Mouse (Mus musculus): Measurements from ENCODE around the gene Gm17657. TPM values are rescaled to one million over a fixed set of nuclear protein-coding genes. Genes with fewer than 3 reads are reported as not detected.

Gm17657 gene
- polyA plus RNA-seq, 1 experiment from 2014 or later: not detected

- ATAC-seq (ENCODE audit: insufficient read depth, low FRiP score, low TSS enrichment) (no peak), DNase-seq (ENCODE audit: low spot score) (no peak)
- Histone ChIP-seq H3K4me3 (ENCODE audit: low read depth, low read length) (no peak overlapping the region), H3K9ac (ENCODE audit: low read length) (no peak overlapping the region), H3K9me3 (ENCODE audit: control insufficient read depth, low read length) (no peaks in the 10 kb centered on the region), H3K4me1 (ENCODE audit: control insufficient read depth, insufficient read depth, low read length) (no peaks in the 10 kb centered on the region; the same call in 1 of the 2 replicates), H3K27ac (ENCODE audit: low read depth, low read length) (no peak overlapping the region), H3K4me2 (ENCODE audit: low read depth) (no peak overlapping the region), H3K36me3 (ENCODE audit: control insufficient read depth, insufficient read depth, low read length) (no peaks in the 10 kb centered on the region; the same call in 1 of the 2 replicates), H3K27me3 (ENCODE audit: control insufficient read depth, insufficient read depth, low read length) (no peaks in the 10 kb centered on the region)
- WGBS: 83% methylated on average over 5 of the region's 5 CpGs
Observed at GRCm38 (mm10) chr17:29584306-29584705, 34.9 kb upstream of the Gm17657 start.

- Histone ChIP-seq H3K4me3 (ENCODE audit: low read depth, low read length) (no peak overlapping the region), H3K9ac (ENCODE audit: low read length) (no peak overlapping the region), H3K27ac (ENCODE audit: low read depth, low read length) (no peak overlapping the region), H3K4me1 (ENCODE audit: control insufficient read depth, insufficient read depth, low read length) (no peaks in the 10 kb centered on the region), H3K4me2 (ENCODE audit: low read depth) (no peak overlapping the region), H3K27me3 (ENCODE audit: control insufficient read depth, insufficient read depth, low read length) (no peaks in the 10 kb centered on the region), H3K36me3 (ENCODE audit: control insufficient read depth, insufficient read depth, low read length) (no peaks in the 10 kb centered on the region; the same call in 1 of the 2 replicates), H3K9me3 (ENCODE audit: control insufficient read depth, low read length) (no peaks in the 10 kb centered on the region)
- WGBS: 89% methylated on average over 5 of the region's 5 CpGs
- no peak for DNase-seq (ENCODE audit: low spot score)
- no peak for ATAC-seq (ENCODE audit: insufficient read depth, low FRiP score, low TSS enrichment)
Observed at GRCm38 (mm10) chr17:29583569-29583968, 34.1 kb upstream of the Gm17657 start.

- no peaks in the 10 kb centered on the region for H3K4me1 ChIP-seq (ENCODE audit: control insufficient read depth, insufficient read depth, low read length)
- DNase-seq (ENCODE audit: low spot score) (no peak), ATAC-seq (ENCODE audit: insufficient read depth, low FRiP score, low TSS enrichment) (no peak)
- no peaks in the 10 kb centered on the region for H3K27me3 ChIP-seq (ENCODE audit: control insufficient read depth, insufficient read depth, low read length)
- H3K36me3 ChIP-seq (ENCODE audit: control insufficient read depth, insufficient read depth, low read length): peaks cover 6% of the 10 kb centered on the region
- H3K27ac ChIP-seq (ENCODE audit: low read depth, low read length): no peak overlapping the region
- H3K9me3 ChIP-seq (ENCODE audit: control insufficient read depth, low read length): no peaks in the 10 kb centered on the region
- WGBS: 91% methylated on average over 4 of the region's 4 CpGs
- no peak overlapping the region for H3K4me3 ChIP-seq (ENCODE audit: low read depth, low read length)
- H3K4me2 ChIP-seq (ENCODE audit: low read depth): no peak overlapping the region
- no peak overlapping the region for H3K9ac ChIP-seq (ENCODE audit: low read length)
Observed at GRCm38 (mm10) chr17:29579579-29580126, 30.2 kb upstream of the Gm17657 start.

- Histone ChIP-seq H3K4me2 (ENCODE audit: low read depth) (no peak overlapping the region), H3K4me3 (ENCODE audit: low read depth, low read length) (no peak overlapping the region), H3K4me1 (ENCODE audit: control insufficient read depth, insufficient read depth, low read length) (no peaks in the 10 kb centered on the region), H3K9ac (ENCODE audit: low read length) (no peak overlapping the region), H3K27me3 (ENCODE audit: control insufficient read depth, insufficient read depth, low read length) (no peaks in the 10 kb centered on the region), H3K36me3 (ENCODE audit: control insufficient read depth, insufficient read depth, low read length) (peaks cover 15% of the 10 kb centered on the region), H3K27ac (ENCODE audit: low read depth, low read length) (no peak overlapping the region), H3K9me3 (ENCODE audit: control insufficient read depth, low read length) (no peaks in the 10 kb centered on the region)
- WGBS: 84% methylated on average over 6 of the region's 6 CpGs
- no peak for ATAC-seq (ENCODE audit: insufficient read depth, low FRiP score, low TSS enrichment)
- no peak for DNase-seq (ENCODE audit: low spot score)
Observed at GRCm38 (mm10) chr17:29569831-29570230, 20.4 kb upstream of the Gm17657 start.

- DNase-seq (ENCODE audit: low spot score) (no peak), ATAC-seq (ENCODE audit: insufficient read depth, low FRiP score, low TSS enrichment) (no peak)
- H3K4me3 ChIP-seq (ENCODE audit: low read depth, low read length): no peak overlapping the region
- no peak overlapping the region for H3K27ac ChIP-seq (ENCODE audit: low read depth, low read length)
- H3K4me1 ChIP-seq (ENCODE audit: control insufficient read depth, insufficient read depth, low read length): no peaks in the 10 kb centered on the region
- H3K9ac ChIP-seq (ENCODE audit: low read length): no peak overlapping the region
- H3K27me3 ChIP-seq (ENCODE audit: control insufficient read depth, insufficient read depth, low read length): no peaks in the 10 kb centered on the region
- H3K36me3 ChIP-seq (ENCODE audit: control insufficient read depth, insufficient read depth, low read length): peaks cover 13% of the 10 kb centered on the region; the same call in 1 of the 2 replicates
- WGBS: 85% methylated on average over 15 of the region's 15 CpGs
- H3K9me3 ChIP-seq (ENCODE audit: control insufficient read depth, low read length): no peaks in the 10 kb centered on the region
- no peak overlapping the region for H3K4me2 ChIP-seq (ENCODE audit: low read depth)
Observed at GRCm38 (mm10) chr17:29568435-29568834, 19.0 kb upstream of the Gm17657 start.

- 94% methylated on average over 5 of the region's 5 CpGs for WGBS
- no peaks in the 10 kb centered on the region for H3K27me3 ChIP-seq (ENCODE audit: control insufficient read depth, insufficient read depth, low read length)
- H3K4me2 ChIP-seq (ENCODE audit: low read depth): no peak overlapping the region
- H3K9ac ChIP-seq (ENCODE audit: low read length): no peak overlapping the region
- H3K27ac ChIP-seq (ENCODE audit: low read depth, low read length): no peak overlapping the region
- no peaks in the 10 kb centered on the region for H3K4me1 ChIP-seq (ENCODE audit: control insufficient read depth, insufficient read depth, low read length)
- H3K4me3 ChIP-seq (ENCODE audit: low read depth, low read length): no peak overlapping the region
- 0 out of 2 replicates have a peak, but pooled peaks cover 6% of the 10 kb centered on the region for H3K36me3 ChIP-seq (ENCODE audit: control insufficient read depth, insufficient read depth, low read length)
- no peak for ATAC-seq (ENCODE audit: insufficient read depth, low FRiP score, low TSS enrichment)
- no peak for DNase-seq (ENCODE audit: low spot score)
- no peaks in the 10 kb centered on the region for H3K9me3 ChIP-seq (ENCODE audit: control insufficient read depth, low read length)
Observed at GRCm38 (mm10) chr17:29565521-29565920, 16.1 kb upstream of the Gm17657 start.

DNA sequence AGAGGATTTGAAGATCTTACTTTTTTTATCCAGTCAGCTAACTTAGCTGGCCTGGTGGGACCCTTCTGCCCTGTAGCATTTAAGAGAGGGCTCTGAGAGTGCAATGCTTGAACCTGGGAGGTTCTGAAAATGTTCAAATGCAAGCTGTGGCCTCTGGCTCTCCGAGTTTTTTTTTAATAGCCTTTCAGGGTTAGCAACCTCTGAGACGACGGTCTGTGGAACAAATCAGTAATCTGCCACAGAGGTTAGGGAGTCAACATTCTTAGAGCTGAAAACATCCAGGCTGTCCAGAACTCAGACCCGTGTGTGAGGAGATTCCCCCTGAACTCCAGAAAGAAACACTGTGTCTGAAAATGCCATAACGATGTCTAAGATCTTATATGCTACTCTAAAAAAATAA is 9.0 kb upstream of the Gm17657 start:
- WGBS: 78% methylated on average over 5 of the region's 5 CpGs

DNA sequence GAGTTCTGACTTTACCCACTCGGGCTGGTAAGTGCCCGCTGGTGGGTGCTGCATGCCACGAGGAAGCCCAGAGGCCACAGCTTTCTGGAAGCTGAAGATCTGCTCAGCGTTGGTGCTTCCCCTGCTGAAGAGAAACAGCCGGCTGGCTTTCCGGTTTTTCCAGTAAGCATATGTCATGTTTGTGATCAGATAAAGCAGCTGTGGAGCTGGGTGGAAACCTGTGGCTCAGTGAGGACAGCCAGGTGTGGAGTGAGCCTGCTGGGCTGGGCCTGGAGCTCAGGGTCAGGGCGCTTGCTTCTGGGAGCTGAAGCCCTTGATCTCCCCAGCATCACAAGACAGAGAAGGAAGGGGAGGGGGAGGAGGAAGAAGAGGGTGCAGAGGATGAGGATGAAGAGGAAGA is 7.5 kb upstream of the Gm17657 start:
- Histone ChIP-seq H3K4me3 (ENCODE audit: low read depth, low read length) (no peak overlapping the region), H3K36me3 (ENCODE audit: control insufficient read depth, insufficient read depth, low read length) (no peaks in the 10 kb centered on the region; the same call in 1 of the 2 replicates), H3K27ac (ENCODE audit: low read depth, low read length) (no peak overlapping the region), H3K9ac (ENCODE audit: low read length) (no peak overlapping the region), H3K9me3 (ENCODE audit: control insufficient read depth, low read length) (no peaks in the 10 kb centered on the region), H3K4me1 (ENCODE audit: control insufficient read depth, insufficient read depth, low read length) (no peaks in the 10 kb centered on the region; the same call in 1 of the 2 replicates), H3K4me2 (ENCODE audit: low read depth) (no peak overlapping the region), H3K27me3 (ENCODE audit: control insufficient read depth, insufficient read depth, low read length) (no peaks in the 10 kb centered on the region)
- 81% methylated on average over 7 of the region's 7 CpGs for WGBS
- ATAC-seq (ENCODE audit: insufficient read depth, low FRiP score, low TSS enrichment) (no peak), DNase-seq (ENCODE audit: low spot score) (no peak)

More for the DNA sequence above, 9.0 kb upstream of the Gm17657 start:
- no peaks in the 10 kb centered on the region for H3K27me3 ChIP-seq (ENCODE audit: control insufficient read depth, insufficient read depth, low read length)
- H3K4me3 ChIP-seq (ENCODE audit: low read depth, low read length): no peak overlapping the region
- H3K27ac ChIP-seq (ENCODE audit: low read depth, low read length): no peak overlapping the region
- H3K9me3 ChIP-seq (ENCODE audit: control insufficient read depth, low read length): no peaks in the 10 kb centered on the region
- H3K36me3 ChIP-seq (ENCODE audit: control insufficient read depth, insufficient read depth, low read length): no peaks in the 10 kb centered on the region; the same call in 1 of the 2 replicates
- ATAC-seq (ENCODE audit: insufficient read depth, low FRiP score, low TSS enrichment): no peak
- no peak overlapping the region for H3K9ac ChIP-seq (ENCODE audit: low read length)
- DNase-seq (ENCODE audit: low spot score): no peak
- H3K4me2 ChIP-seq (ENCODE audit: low read depth): no peak overlapping the region
- no peaks in the 10 kb centered on the region; the same call in 1 of the 2 replicates for H3K4me1 ChIP-seq (ENCODE audit: control insufficient read depth, insufficient read depth, low read length)

DNA sequence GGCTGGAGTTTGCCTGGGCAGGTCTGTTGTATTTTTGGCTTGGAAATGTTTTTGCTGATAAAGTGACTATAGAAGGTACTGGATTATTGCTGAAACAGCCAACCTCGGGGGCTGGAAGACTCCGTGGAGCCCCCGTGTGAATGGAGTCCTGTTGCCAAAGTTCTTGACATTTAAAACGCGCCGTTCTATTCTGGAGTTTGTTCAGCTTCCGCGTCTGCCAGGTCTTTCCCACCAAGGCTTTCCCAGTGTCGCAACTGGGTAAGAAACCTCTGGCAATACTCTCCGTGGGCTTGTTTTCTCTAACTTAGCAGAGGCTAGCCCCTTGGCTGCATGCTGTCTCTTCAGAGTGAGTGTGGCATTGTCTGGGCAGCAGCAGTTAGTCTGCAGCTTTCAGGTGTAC is 7.0 kb upstream of the Gm17657 start:
- DNase-seq (ENCODE audit: low spot score) (no peak), ATAC-seq (ENCODE audit: insufficient read depth, low FRiP score, low TSS enrichment) (no peak)
- Histone ChIP-seq H3K27ac (ENCODE audit: low read depth, low read length) (no peak overlapping the region), H3K4me1 (ENCODE audit: control insufficient read depth, insufficient read depth, low read length) (no peaks in the 10 kb centered on the region; the same call in 1 of the 2 replicates), H3K27me3 (ENCODE audit: control insufficient read depth, insufficient read depth, low read length) (no peaks in the 10 kb centered on the region), H3K4me3 (ENCODE audit: low read depth, low read length) (no peak overlapping the region), H3K9ac (ENCODE audit: low read length) (no peak overlapping the region), H3K9me3 (ENCODE audit: control insufficient read depth, low read length) (no peaks in the 10 kb centered on the region), H3K36me3 (ENCODE audit: control insufficient read depth, insufficient read depth, low read length) (no peaks in the 10 kb centered on the region; the same call in 1 of the 2 replicates), H3K4me2 (ENCODE audit: low read depth) (no peak overlapping the region)
- WGBS: 95% methylated on average over 10 of the region's 10 CpGs

Measured in neural tube, embryonic 11.5 days (tissue).